ENCODE assay signal across 8 mouse cellular contexts in genomic region chr4:119293574-119294258, GRCm38 (mm10). TPM values are rescaled to one million over a fixed set of nuclear protein-coding genes. Genes with fewer than 3 reads are reported as not detected.
DNase-seq lines count a peak whose midpoint lies in the region; ATAC-seq and TF ChIP-seq lines count a peak whose summit lies in the region.

No protein-coding gene starts in this region.

- H3K4me3 ChIP-seq in forebrain, embryonic 13.5 days, result peak overlapping the region; percentile 96
- H3K4me3 ChIP-seq in hindbrain, embryonic 16.5 days (ENCODE audit: low read length), result peak overlapping the region; percentile 83
- H3K4me3 ChIP-seq in limb, embryonic 13.5 days, result peak overlapping the region; percentile 85
- H3K4me3 ChIP-seq in midbrain, embryonic 16.5 days (ENCODE audit: low read depth, low read length), result peak overlapping the region; percentile 93
- H3K4me3 ChIP-seq in stomach, embryonic 15.5 days (replicated peaks), result peak overlapping the region; percentile 82

- H3K27ac ChIP-seq in forebrain, embryonic 13.5 days, result peak overlapping the region; percentile 86
- peak overlapping the region; percentile 89 for H3K27ac ChIP-seq in hindbrain, embryonic 16.5 days (ENCODE audit: low read depth, low read length)
- H3K27ac ChIP-seq in limb, embryonic 13.5 days, result peak overlapping the region; percentile 81
- peak overlapping the region; percentile 91 for H3K27ac ChIP-seq in midbrain, embryonic 16.5 days (ENCODE audit: low read length)
- H3K27ac ChIP-seq in stomach, embryonic 15.5 days, result peak overlapping the region; percentile 85

- TF ChIP-seq POLR2A in brain, embryonic 14.5 days (IDR thresholded peaks at IDR 0.05; ENCODE audit: borderline replicate concordance, extremely low read depth, insufficient read depth, insufficient read length, poor library complexity, severe bottlenecking), result no peak

- H3K27me3 ChIP-seq in forebrain, embryonic 13.5 days, result no peaks in the 10 kb centered on the region
- no peaks in the 10 kb centered on the region for H3K27me3 ChIP-seq in hindbrain, embryonic 16.5 days (replicated peaks; ENCODE audit: control insufficient read depth, insufficient read depth, low read length)
- no peaks in the 10 kb centered on the region for H3K27me3 ChIP-seq in limb, embryonic 13.5 days
- H3K27me3 ChIP-seq in midbrain, embryonic 16.5 days (ENCODE audit: control insufficient read depth, insufficient read depth, low read depth, low read length), result no peaks in the 10 kb centered on the region
- H3K27me3 ChIP-seq in stomach, embryonic 15.5 days (replicated peaks), result no peaks in the 10 kb centered on the region

- peaks cover 17% of the 10 kb centered on the region for H3K36me3 ChIP-seq in forebrain, embryonic 13.5 days (ENCODE audit: poor library complexity, severe bottlenecking)
- H3K36me3 ChIP-seq in hindbrain, embryonic 16.5 days (ENCODE audit: control insufficient read depth, insufficient read depth, low read length), result no peaks in the 10 kb centered on the region
- H3K36me3 ChIP-seq in limb, embryonic 13.5 days, result peaks cover 18% of the 10 kb centered on the region
- H3K36me3 ChIP-seq in midbrain, embryonic 16.5 days (ENCODE audit: control insufficient read depth, insufficient read depth, low read length), result no peaks in the 10 kb centered on the region
- 0 out of 2 replicates have a peak, but pooled peaks cover 3% of the 10 kb centered on the region for H3K36me3 ChIP-seq in stomach, embryonic 15.5 days

- WGBS in forebrain, embryonic 13.5 days, result 0% methylated on average over 42 of the region's 80 CpGs
- under 1% methylated on average over 33 of the region's 80 CpGs for WGBS in hindbrain, embryonic 16.5 days
- under 1% methylated on average over 48 of the region's 80 CpGs for WGBS in limb, embryonic 13.5 days
- WGBS in midbrain, embryonic 16.5 days, result under 1% methylated on average over 36 of the region's 80 CpGs
- under 1% methylated on average over 77 of the region's 80 CpGs for WGBS in stomach, embryonic 15.5 days

- H3K9ac ChIP-seq in forebrain, embryonic 13.5 days, result peak overlapping the region; percentile 94
- H3K9ac ChIP-seq in hindbrain, embryonic 16.5 days (ENCODE audit: low read depth, low read length), result peak overlapping the region; percentile 93
- H3K9ac ChIP-seq in limb, embryonic 13.5 days, result peak overlapping the region; percentile 95
- peak overlapping the region; percentile 89 for H3K9ac ChIP-seq in midbrain, embryonic 16.5 days (ENCODE audit: low read depth, low read length)
- H3K9ac ChIP-seq in stomach, embryonic 15.5 days, result peak overlapping the region; percentile 78

- peak overlapping the region; percentile 86 for H3K4me2 ChIP-seq in forebrain, embryonic 13.5 days
- H3K4me2 ChIP-seq in hindbrain, embryonic 16.5 days (ENCODE audit: low read length), result peak overlapping the region; percentile 73
- peak overlapping the region; percentile 74 for H3K4me2 ChIP-seq in limb, embryonic 13.5 days (replicated peaks)
- peak overlapping the region; percentile 73 for H3K4me2 ChIP-seq in midbrain, embryonic 16.5 days (ENCODE audit: low read length)
- peak overlapping the region; percentile 66 for H3K4me2 ChIP-seq in stomach, embryonic 15.5 days

- intact Hi-C loops in heart, postnatal 25 days (cut with DNase I), result loop anchor here (1.0 kb wide), 1 partner anchor 27 kb away; the partner anchor contains the start of gene Ppih

- no peaks in the 10 kb centered on the region for H3K9me3 ChIP-seq in forebrain, embryonic 13.5 days (replicated peaks)
- no peaks in the 10 kb centered on the region for H3K9me3 ChIP-seq in hindbrain, embryonic 16.5 days (ENCODE audit: control insufficient read depth, low read length)
- H3K9me3 ChIP-seq in limb, embryonic 13.5 days, result no peaks in the 10 kb centered on the region
- no peaks in the 10 kb centered on the region for H3K9me3 ChIP-seq in midbrain, embryonic 16.5 days (replicated peaks; ENCODE audit: control insufficient read depth, low read length, poor library complexity, severe bottlenecking)
- no peaks in the 10 kb centered on the region for H3K9me3 ChIP-seq in stomach, embryonic 15.5 days

- peak; percentile 25 for ATAC-seq in forebrain, embryonic 13.5 days
- no peak for ATAC-seq in hindbrain, embryonic 16.5 days
- peak; percentile 9; the same call in 1 of the 2 replicates for ATAC-seq in limb, embryonic 13.5 days (ENCODE audit: low FRiP score, low read depth)
- ATAC-seq in midbrain, embryonic 16.5 days, result peak; percentile 16
- peak; percentile 3; the same call in 1 of the 2 replicates for ATAC-seq in stomach, embryonic 15.5 days (ENCODE audit: insufficient read depth, low FRiP score, low read depth)

- peaks cover 41% of the 10 kb centered on the region for H3K4me1 ChIP-seq in forebrain, embryonic 13.5 days
- H3K4me1 ChIP-seq in hindbrain, embryonic 16.5 days (ENCODE audit: control insufficient read depth, insufficient read depth, low read depth, low read length), result peaks cover 25% of the 10 kb centered on the region
- peaks cover 25% of the 10 kb centered on the region for H3K4me1 ChIP-seq in limb, embryonic 13.5 days
- peaks cover 35% of the 10 kb centered on the region for H3K4me1 ChIP-seq in midbrain, embryonic 16.5 days (ENCODE audit: control insufficient read depth, insufficient read depth, low read length)
- peaks cover 8% of the 10 kb centered on the region; the same call in 1 of the 2 replicates for H3K4me1 ChIP-seq in stomach, embryonic 15.5 days

- no peak for TF ChIP-seq CTCF in brain, embryonic 14.5 days (IDR thresholded peaks at IDR 0.05; ENCODE audit: borderline replicate concordance, extremely low read depth, insufficient read depth, insufficient read length)

- peak; percentile 7 to 31 for DNase-seq in heart, adult 9 months (ENCODE audit: low spot score in 2 of 2)
- no peak for DNase-seq in heart, postnatal 25 days (ENCODE audit: low spot score)
- DNase-seq in brain, embryonic 14.5 days (ENCODE audit: low read depth), result peak; percentile 31

RNA-seq across cellular contexts. Expression of gene Ybx1, which starts 0.7 kb away (rescaled TPM):
- total RNA-seq in heart, postnatal 25 days (2021), result 100 to 1,000 TPM; 786 to 800 TPM
- polyA plus RNA-seq in brain, embryonic 14.5 days (2012; rRNA removed), result 613 and 886 TPM in 2 replicates
- polyA plus RNA-seq in forebrain, embryonic 13.5 days (2015; fragmentation: Nextera tagmentation; extraction: Ambion mirVana), result 763 and 887 TPM in 2 replicates
- 710 and 718 TPM in 2 replicates for polyA plus RNA-seq in hindbrain, embryonic 16.5 days (2015; fragmentation: Nextera tagmentation; extraction: Ambion mirVana)
- polyA plus RNA-seq in limb, embryonic 13.5 days (2015; fragmentation: Nextera tagmentation; extraction: Ambion mirVana), result 637 TPM in 2 replicates
- polyA plus RNA-seq in midbrain, embryonic 16.5 days (2015; fragmentation: Nextera tagmentation; extraction: Ambion mirVana), result 716 and 727 TPM in 2 replicates
- 615 and 648 TPM in 2 replicates for polyA plus RNA-seq in stomach, embryonic 15.5 days (2015; fragmentation: Nextera tagmentation; extraction: Ambion mirVana)

RNA-seq across cellular contexts. Expression of gene Ppih, which starts 26.6 kb away (rescaled TPM):
- total RNA-seq in heart, postnatal 25 days (2021), result 10 to 100 TPM; 10.3 to 11.1 TPM
- polyA plus RNA-seq in brain, embryonic 14.5 days (2012; rRNA removed), result 48.0 and 73.7 TPM in 2 replicates
- polyA plus RNA-seq in forebrain, embryonic 13.5 days (2015; fragmentation: Nextera tagmentation; extraction: Ambion mirVana), result 101 and 123 TPM in 2 replicates
- 42.4 and 43.4 TPM in 2 replicates for polyA plus RNA-seq in hindbrain, embryonic 16.5 days (2015; fragmentation: Nextera tagmentation; extraction: Ambion mirVana)
- 105 and 108 TPM in 2 replicates for polyA plus RNA-seq in limb, embryonic 13.5 days (2015; fragmentation: Nextera tagmentation; extraction: Ambion mirVana)
- polyA plus RNA-seq in midbrain, embryonic 16.5 days (2015; fragmentation: Nextera tagmentation; extraction: Ambion mirVana), result 36.4 and 42.9 TPM in 2 replicates
- polyA plus RNA-seq in stomach, embryonic 15.5 days (2015; fragmentation: Nextera tagmentation; extraction: Ambion mirVana), result 71.6 and 90.5 TPM in 2 replicates

RNA-seq across cellular contexts. Expression of gene Cldn19, which starts 38.5 kb away (rescaled TPM):
- under 1 TPM in 1 of 2 experiments, not detected in 1; 0.06 TPM for total RNA-seq in heart, postnatal 25 days (2021)
- 0.87 and 2.2 TPM in 2 replicates for polyA plus RNA-seq in brain, embryonic 14.5 days (2012; rRNA removed)
- 0.18 TPM in 2 replicates for polyA plus RNA-seq in forebrain, embryonic 13.5 days (2015; fragmentation: Nextera tagmentation; extraction: Ambion mirVana)
- polyA plus RNA-seq in hindbrain, embryonic 16.5 days (2015; fragmentation: Nextera tagmentation; extraction: Ambion mirVana), result 0.81 and 1.1 TPM in 2 replicates
- polyA plus RNA-seq in limb, embryonic 13.5 days (2015; fragmentation: Nextera tagmentation; extraction: Ambion mirVana), result 0.09 and 0.15 TPM in 2 replicates
- 0.63 and 1.6 TPM in 2 replicates for polyA plus RNA-seq in midbrain, embryonic 16.5 days (2015; fragmentation: Nextera tagmentation; extraction: Ambion mirVana)
- 0.14 TPM in 1 of 2 replicates, not detected in the other for polyA plus RNA-seq in stomach, embryonic 15.5 days (2015; fragmentation: Nextera tagmentation; extraction: Ambion mirVana)
